Mouse (Mus musculus) mesoderm, embryonic 11.5 days (tissue): ENCODE measurements at regions not wholly inside any gene's neighbourhood (a gene's known extent, or its start where the extent isn't known, plus 50 kb on each side); places are given as distances from the start of the nearest gene placed in this dataset.

Experiments used
- DNase-seq: peaks from one replicate; pipeline ENCODE4 v3.0.0-alpha.2; 2012; ENCODE audit warnings: low read depth, low spot score

GRCm38 (mm10) chr3:132484814-132485213 is 144.8 kb upstream of the Gimd1 start:
- DNase-seq: no peak

GRCm38 (mm10) chr3:132485553-132485952 is 144.1 kb upstream of the Gimd1 start:
- no peak for DNase-seq

GRCm38 (mm10) chr3:132506095-132506494 is 123.5 kb upstream of the Gimd1 start:
- DNase-seq: peak; percentile 79

- DNase-seq: peak; percentile 12
Measured at GRCm38 (mm10) chr3:132510240-132510639, 119.4 kb upstream of the Gimd1 start.

- DNase-seq: no peak
Measured at GRCm38 (mm10) chr3:132512526-132513102, 117.0 kb upstream of the Gimd1 start.

GRCm38 (mm10) chr3:132533323-132533904 is 96.2 kb upstream of the Gimd1 start:
- DNase-seq: no peak

GRCm38 (mm10) chr3:132539780-132540658 is 89.6 kb upstream of the Gimd1 start:
- DNase-seq: no peak

- DNase-seq: no peak
Measured at GRCm38 (mm10) chr3:132551238-132551808, 78.3 kb upstream of the Gimd1 start.

GRCm38 (mm10) chr3:132565755-132566154 is 63.9 kb upstream of the Gimd1 start:
- no peak for DNase-seq

- DNase-seq: no peak
Measured at GRCm38 (mm10) chr3:132566301-132566700, 63.3 kb upstream of the Gimd1 start.
